Mouse (Mus musculus): ENCODE measurements around the gene Unc13b. TPM values are rescaled to one million over a fixed set of nuclear protein-coding genes. Genes with fewer than 3 reads are reported as not detected.

Gene Unc13b
- polyA plus RNA-seq, 1 experiment from 2014 or later: 13.0 TPM

- H3K4me3 ChIP-seq (ENCODE audit: low read length): peak within 1 kb of the TSS; percentile 27
- H3K9me3 ChIP-seq (ENCODE audit: control insufficient read depth, low read length): no peaks in the 10 kb centered on the region
- no peaks in the 10 kb centered on the region for H3K27me3 ChIP-seq (replicated peaks; ENCODE audit: control insufficient read depth, insufficient read depth, low read length)
- WGBS: 2% methylated on average over 19 of the region's 19 CpGs
- peak within 1 kb of the TSS; percentile 19; the same call in 1 of the 2 replicates for H3K9ac ChIP-seq (ENCODE audit: low read depth, low read length)
- H3K27ac ChIP-seq (ENCODE audit: low read depth, low read length): no peak within 1 kb of the TSS
- H3K4me1 ChIP-seq (ENCODE audit: control insufficient read depth, insufficient read depth, low read depth, low read length): peaks cover 6% of the 10 kb centered on the region; the same call in 1 of the 2 replicates
- ATAC-seq: peak; percentile 98
- H3K4me2 ChIP-seq (ENCODE audit: low read length): peak within 1 kb of the TSS; percentile 51
- no peaks in the 10 kb centered on the region; the same call in 1 of the 2 replicates for H3K36me3 ChIP-seq (ENCODE audit: control insufficient read depth, insufficient read depth, low read length)
Measured at GRCm38 (mm10) chr4:43266623-43267322, 208.0 kb downstream of the Unc13b start, which contains the start of gene Atp8b5. Gene Atp8b5 (plus strand): TSS chr4:43267159.

GRCm38 (mm10) chr4:43267323-43267658 lies 208.5 kb downstream of the Unc13b start:
- Histone ChIP-seq H3K36me3 (ENCODE audit: control insufficient read depth, insufficient read depth, low read length) (no peaks in the 10 kb centered on the region; the same call in 1 of the 2 replicates), H3K9ac (ENCODE audit: low read depth, low read length) (no peak overlapping the region), H3K4me3 (ENCODE audit: low read length) (peak overlapping the region; percentile 27), H3K9me3 (ENCODE audit: control insufficient read depth, low read length) (no peaks in the 10 kb centered on the region), H3K4me1 (ENCODE audit: control insufficient read depth, insufficient read depth, low read depth, low read length) (peaks cover 6% of the 10 kb centered on the region; the same call in 1 of the 2 replicates), H3K27me3 (replicated peaks; ENCODE audit: control insufficient read depth, insufficient read depth, low read length) (no peaks in the 10 kb centered on the region), H3K27ac (ENCODE audit: low read depth, low read length) (no peak overlapping the region), H3K4me2 (ENCODE audit: low read length) (peak overlapping the region; percentile 51)
- 3% methylated on average over 2 of the region's 2 CpGs for WGBS
- ATAC-seq: no peak

- Histone ChIP-seq H3K9me3 (ENCODE audit: control insufficient read depth, low read length) (no peaks in the 10 kb centered on the region), H3K27ac (ENCODE audit: low read depth, low read length) (no peak overlapping the region), H3K36me3 (ENCODE audit: control insufficient read depth, insufficient read depth, low read length) (no peaks in the 10 kb centered on the region), H3K4me2 (ENCODE audit: low read length) (no peak overlapping the region), H3K4me1 (ENCODE audit: control insufficient read depth, insufficient read depth, low read depth, low read length) (no peaks in the 10 kb centered on the region), H3K27me3 (replicated peaks; ENCODE audit: control insufficient read depth, insufficient read depth, low read length) (no peaks in the 10 kb centered on the region), H3K9ac (ENCODE audit: low read depth, low read length) (no peak overlapping the region), H3K4me3 (ENCODE audit: low read length) (no peak overlapping the region)
- ATAC-seq: no peak
- 94% methylated on average over 5 of the region's 5 CpGs for WGBS
Measured at GRCm38 (mm10) chr4:43285476-43285875, 226.7 kb downstream of the Unc13b start.

- H3K4me1 ChIP-seq (ENCODE audit: control insufficient read depth, insufficient read depth, low read depth, low read length): no peaks in the 10 kb centered on the region
- H3K9ac ChIP-seq (ENCODE audit: low read depth, low read length): no peak overlapping the region
- H3K9me3 ChIP-seq (ENCODE audit: control insufficient read depth, low read length): no peaks in the 10 kb centered on the region
- H3K4me3 ChIP-seq (ENCODE audit: low read length): no peak overlapping the region
- no peak overlapping the region for H3K4me2 ChIP-seq (ENCODE audit: low read length)
- ATAC-seq: no peak
- no peaks in the 10 kb centered on the region for H3K27me3 ChIP-seq (replicated peaks; ENCODE audit: control insufficient read depth, insufficient read depth, low read length)
- 79% methylated on average over 3 of the region's 3 CpGs for WGBS
- H3K27ac ChIP-seq (ENCODE audit: low read depth, low read length): no peak overlapping the region
- no peaks in the 10 kb centered on the region for H3K36me3 ChIP-seq (ENCODE audit: control insufficient read depth, insufficient read depth, low read length)
Measured at GRCm38 (mm10) chr4:43287305-43287704, 228.6 kb downstream of the Unc13b start.

- H3K9me3 ChIP-seq (ENCODE audit: control insufficient read depth, low read length): no peaks in the 10 kb centered on the region
- H3K27me3 ChIP-seq (replicated peaks; ENCODE audit: control insufficient read depth, insufficient read depth, low read length): no peaks in the 10 kb centered on the region
- H3K4me1 ChIP-seq (ENCODE audit: control insufficient read depth, insufficient read depth, low read depth, low read length): no peaks in the 10 kb centered on the region
- no peak overlapping the region for H3K27ac ChIP-seq (ENCODE audit: low read depth, low read length)
- H3K4me3 ChIP-seq (ENCODE audit: low read length): no peak overlapping the region
- ATAC-seq: no peak
- H3K36me3 ChIP-seq (ENCODE audit: control insufficient read depth, insufficient read depth, low read length): no peaks in the 10 kb centered on the region
- WGBS: 31% methylated on average over 6 of the region's 6 CpGs
- no peak overlapping the region for H3K9ac ChIP-seq (ENCODE audit: low read depth, low read length)
- H3K4me2 ChIP-seq (ENCODE audit: low read length): no peak overlapping the region
Measured at GRCm38 (mm10) chr4:43294001-43294400, 235.2 kb downstream of the Unc13b start.

GRCm38 (mm10) chr4:43309696-43310338 lies 251.1 kb downstream of the Unc13b start:
- H3K4me1 ChIP-seq (ENCODE audit: control insufficient read depth, insufficient read depth, low read depth, low read length): peaks cover 2% of the 10 kb centered on the region; the same call in 1 of the 2 replicates
- 14% methylated on average over 11 of the region's 11 CpGs for WGBS
- H3K9ac ChIP-seq (ENCODE audit: low read depth, low read length): no peak overlapping the region
- H3K36me3 ChIP-seq (ENCODE audit: control insufficient read depth, insufficient read depth, low read length): no peaks in the 10 kb centered on the region
- no peak overlapping the region for H3K4me3 ChIP-seq (ENCODE audit: low read length)
- no peak overlapping the region for H3K27ac ChIP-seq (ENCODE audit: low read depth, low read length)
- H3K4me2 ChIP-seq (ENCODE audit: low read length): no peak overlapping the region
- no peaks in the 10 kb centered on the region for H3K9me3 ChIP-seq (ENCODE audit: control insufficient read depth, low read length)
- no peaks in the 10 kb centered on the region for H3K27me3 ChIP-seq (replicated peaks; ENCODE audit: control insufficient read depth, insufficient read depth, low read length)
- peak; percentile 45; the same call in 1 of the 2 replicates for ATAC-seq

Other genes starting within 250 kb of the Unc13b start
- 0.07 and 0.10 TPM in 2 replicates for gene Fam205a1, start 205.1 kb upstream of the Unc13b start, polyA plus RNA-seq (2015; fragmentation: Nextera tagmentation; extraction: Ambion mirVana)
- 0.65 and 0.66 TPM in 2 replicates for gene Gm12394, start 202.2 kb upstream of the Unc13b start, polyA plus RNA-seq (2015; fragmentation: Nextera tagmentation; extraction: Ambion mirVana)
- 1.9 and 2.0 TPM in 2 replicates for gene Fam205c, start 184.7 kb upstream of the Unc13b start, polyA plus RNA-seq (2015; fragmentation: Nextera tagmentation; extraction: Ambion mirVana)
- gene Phf24, start 142.3 kb upstream of the Unc13b start, polyA plus RNA-seq (2015; fragmentation: Nextera tagmentation; extraction: Ambion mirVana): 44.5 and 45.7 TPM in 2 replicates
- 44.9 and 45.7 TPM in 2 replicates for gene Dnajb5, start 109.1 kb upstream of the Unc13b start, polyA plus RNA-seq (2015; fragmentation: Nextera tagmentation; extraction: Ambion mirVana)
- 0.44 and 1.3 TPM in 2 replicates for gene 1700022I11Rik, start 89.3 kb upstream of the Unc13b start, polyA plus RNA-seq (2015; fragmentation: Nextera tagmentation; extraction: Ambion mirVana)
- 478 and 502 TPM in 2 replicates for gene Vcp, start 58.4 kb upstream of the Unc13b start, polyA plus RNA-seq (2015; fragmentation: Nextera tagmentation; extraction: Ambion mirVana)
- gene Fancg, start 48.4 kb upstream of the Unc13b start, polyA plus RNA-seq (2015; fragmentation: Nextera tagmentation; extraction: Ambion mirVana): 22.7 and 25.8 TPM in 2 replicates
- 28.5 and 30.8 TPM in 2 replicates for gene Pigo, start 33.1 kb upstream of the Unc13b start, polyA plus RNA-seq (2015; fragmentation: Nextera tagmentation; extraction: Ambion mirVana)
- 234 and 261 TPM in 2 replicates for gene Stoml2, start 27.2 kb upstream of the Unc13b start, polyA plus RNA-seq (2015; fragmentation: Nextera tagmentation; extraction: Ambion mirVana)
- gene Fam214b, start 12.7 kb upstream of the Unc13b start, polyA plus RNA-seq (2015; fragmentation: Nextera tagmentation; extraction: Ambion mirVana): 32.3 and 36.3 TPM in 2 replicates
- gene Atp8b5, start 208.2 kb downstream of the Unc13b start, polyA plus RNA-seq (2015; fragmentation: Nextera tagmentation; extraction: Ambion mirVana): 0.60 and 1.2 TPM in 2 replicates